Mouse (Mus musculus) lung, adult 2 months (tissue): ENCODE results near the gene Fbxo48.

Experiments used
- CTCF ChIP-seq: fragments of 200-500 bp; IDR thresholded peaks from 2 replicates; pipeline ENCODE4 v1.5.1; 2011; ENCODE audit warnings: mild to moderate bottlenecking, low read length, control low read depth; ENCODE audit not compliant: insufficient read depth
- POLR2A ChIP-seq: fragments of 200-500 bp; IDR thresholded peaks from 2 replicates; pipeline ENCODE4 v1.6.1; 2011; ENCODE audit warnings: low read depth, mild to moderate bottlenecking, control low read depth, low read length, borderline replicate concordance; ENCODE audit errors: extremely low read depth

- TF ChIP-seq POLR2A (no peak), CTCF (no peak)
Measured at GRCm38 (mm10) chr11:16997465-16997864, 46.3 kb downstream of the Fbxo48 start.
